Mouse (Mus musculus) liver, adult 2 months (tissue): ENCODE measurements at regions not wholly inside any gene's neighbourhood (a gene's known extent, or its start where the extent isn't known, plus 50 kb on each side); places are given as distances from the start of the nearest gene placed in this dataset.

Experiments
- CTCF ChIP-seq: fragments of 200-500 bp; IDR thresholded peaks from 2 replicates; pipeline ENCODE4 v1.5.1; 2011; ENCODE audit warnings: low read depth, low read length, control low read depth
- POLR2A ChIP-seq: fragments of 200-500 bp; IDR thresholded peaks from 2 replicates; pipeline ENCODE4 v1.6.1; 2011; ENCODE audit warnings: low read length, control low read depth; ENCODE audit not compliant: insufficient read depth; ENCODE audit errors: extremely low read depth

GRCm38 (mm10) chr14:17567927-17568326 is 92.1 kb upstream of the Thrb start:
- TF ChIP-seq POLR2A: no peak
- TF ChIP-seq CTCF: no peak
